ENCODE assay signal across 16 mouse cellular contexts in genomic region chr12:5194176-5194575, GRCm38 (mm10).
"Had no signal": no experiment of that assay in that cellular context is flagged by ENCODE, and none has a peak within 500 bp of the region (broad histone marks: within the 10 kb centered on the region; RNA-seq: fewer than 3 reads in every experiment).

No protein-coding gene starts in this region.

- H3K4me2 ChIP-seq: liver, embryonic 11.5 days; liver, embryonic 15.5 days; midbrain, embryonic 11.5 days; midbrain, embryonic 15.5 days; neural tube, embryonic 13.5 days had no signal

- H3K9me3 ChIP-seq: liver, embryonic 15.5 days; megakaryocyte, embryonic 14.5 days; midbrain, embryonic 15.5 days; neural tube, embryonic 13.5 days had no signal

- H3K27me3 ChIP-seq: liver, embryonic 15.5 days; midbrain, embryonic 15.5 days; neural tube, embryonic 13.5 days had no signal

- ATAC-seq: midbrain, embryonic 15.5 days had no signal

- H3K27ac ChIP-seq: kidney, postnatal 0 days; liver, embryonic 15.5 days; macrophage; midbrain, embryonic 15.5 days; neural tube, embryonic 13.5 days; stomach, postnatal 0 days had no signal

- H3K4me3 ChIP-seq: liver, embryonic 15.5 days; megakaryocyte, embryonic 14.5 days; midbrain, embryonic 15.5 days; neural tube, embryonic 13.5 days had no signal

- H3K9ac ChIP-seq: liver, embryonic 15.5 days; midbrain, embryonic 15.5 days; neural tube, embryonic 13.5 days had no signal

- H3K36me3 ChIP-seq: liver, embryonic 15.5 days; midbrain, embryonic 15.5 days; neural tube, embryonic 13.5 days had no signal

- DNase-seq: kidney, adult 9 months; kidney, postnatal 36 days; lung, adult 2 months; lung, postnatal 10 days; right cerebral cortex, adult 18-20 months; right cerebral cortex, postnatal 25 days; thymus, postnatal 4 days had no signal

- H3K4me1 ChIP-seq: liver, embryonic 15.5 days had no signal
